Mouse (Mus musculus) heart, postnatal 0 days (tissue): ENCODE measurements at regions not wholly inside any gene's neighbourhood (a gene's known extent, or its start where the extent isn't known, plus 50 kb on each side); places are given as distances from the start of the nearest gene placed in this dataset.

Experiments used
- CTCF ChIP-seq: IDR thresholded peaks from 2 replicates; pipeline ENCODE4 v1.5.1; 2016; ENCODE audit warnings: antibody characterized with exemption, control low read depth, low read depth
- EP300 ChIP-seq: IDR thresholded peaks from 2 replicates; pipeline ENCODE4 v1.6.1; 2016; ENCODE audit warnings: antibody characterized with exemption, low read depth

DNA sequence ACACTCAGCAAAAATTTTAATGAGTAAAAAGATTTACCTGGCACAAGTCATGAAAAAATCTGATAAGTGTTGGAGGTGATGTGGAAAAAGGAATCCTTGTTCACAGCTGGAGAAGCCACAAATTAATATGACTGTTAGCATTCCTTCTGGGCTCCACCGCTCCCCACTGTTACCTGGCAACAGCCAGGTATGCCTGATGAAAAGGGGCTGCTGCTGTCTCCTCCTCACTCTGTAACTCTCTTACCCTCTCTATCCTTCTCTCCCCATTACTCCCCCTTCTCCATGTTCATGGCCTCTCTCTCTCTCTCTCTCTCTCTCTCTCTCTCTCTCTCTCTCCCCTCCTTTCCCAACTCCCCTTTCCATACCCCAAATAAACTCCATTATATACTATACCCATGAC is 169.6 kb upstream of the Fer start:
- TF ChIP-seq CTCF (no peak), EP300 (no peak)
